Mouse (Mus musculus) liver, embryonic 16.5 days (tissue): ENCODE results near the gene Cnksr3. TPM values are rescaled to one million over a fixed set of nuclear protein-coding genes. Genes with fewer than 3 reads are reported as not detected.

Source experiments
- ATAC-seq: fragments of 200-750 bp; cut with Nextera tagmentation; 2 replicates; pipeline ENCODE4 v1.8.0; 2017; ENCODE audit warnings: low read depth, mild to moderate bottlenecking, moderate number of reproducible peaks, moderate library complexity
- H3K27ac ChIP-seq: fragments of 300-500 bp; sonication (generic); 2 replicates; pipeline ENCODE4 v1.5.1; 2014; ENCODE audit warnings: mild to moderate bottlenecking, low read length
- H3K27me3 ChIP-seq: fragments of 300-500 bp; sonication (generic); 2 replicates; pipeline ENCODE4 v1.6.1; 2014; ENCODE audit warnings: low read depth, low read length, mixed read lengths; ENCODE audit not compliant: control insufficient read depth, insufficient read depth
- H3K36me3 ChIP-seq: fragments of 300-500 bp; sonication (generic); 2 replicates; pipeline ENCODE4 v1.6.1; 2014; ENCODE audit warnings: mild to moderate bottlenecking; ENCODE audit not compliant: control insufficient read depth, insufficient read depth
- H3K4me1 ChIP-seq: fragments of 300-500 bp; sonication (generic); 2 replicates; pipeline ENCODE4 v1.6.1; 2014; ENCODE audit warnings: low read depth, low read length, mixed read lengths; ENCODE audit not compliant: control insufficient read depth
- H3K4me2 ChIP-seq: fragments of 300-500 bp; sonication (generic); 2 replicates; pipeline ENCODE4 v1.6.1; 2014; ENCODE audit warnings: low read depth, low read length, mixed read lengths
- H3K4me3 ChIP-seq: fragments of 300-500 bp; sonication (generic); 2 replicates; pipeline ENCODE4 v1.5.1; 2014; ENCODE audit warnings: low read depth, mild to moderate bottlenecking, low read length
- H3K9ac ChIP-seq: fragments of 300-500 bp; sonication (generic); 2 replicates; pipeline ENCODE4 v1.6.1; 2014; ENCODE audit warnings: low read depth, low read length
- H3K9me3 ChIP-seq: fragments of 300-500 bp; sonication (generic); replicated peaks from 2 replicates; pipeline ENCODE4 v1.6.1; 2016; ENCODE audit warnings: low read length; ENCODE audit not compliant: control insufficient read depth
- WGBS: fragments of 180-500 bp; shearing (Covaris S2); extraction: QIAGEN DNeasy Blood & Tissue Kit; methylation state at CpG from one replicate; pipeline ENCODE4 v1.1.7; 2014; ENCODE audit not compliant: insufficient replicate concordance; 5-methylcytosine and 5-hydroxymethylcytosine counted together
- polyA plus RNA-seq: library from polyadenylated mRNA; unstranded; fragments of >200 nt; fragmentation: Nextera tagmentation; extraction: Ambion mirVana; gene quantifications from 2 replicates; pipeline ENCODE4 v1.2.1, GENCODE M21; 2015

The Cnksr3 gene
- polyA plus RNA-seq, 1 experiment from 2014 or later = 5.2 TPM

DNA sequence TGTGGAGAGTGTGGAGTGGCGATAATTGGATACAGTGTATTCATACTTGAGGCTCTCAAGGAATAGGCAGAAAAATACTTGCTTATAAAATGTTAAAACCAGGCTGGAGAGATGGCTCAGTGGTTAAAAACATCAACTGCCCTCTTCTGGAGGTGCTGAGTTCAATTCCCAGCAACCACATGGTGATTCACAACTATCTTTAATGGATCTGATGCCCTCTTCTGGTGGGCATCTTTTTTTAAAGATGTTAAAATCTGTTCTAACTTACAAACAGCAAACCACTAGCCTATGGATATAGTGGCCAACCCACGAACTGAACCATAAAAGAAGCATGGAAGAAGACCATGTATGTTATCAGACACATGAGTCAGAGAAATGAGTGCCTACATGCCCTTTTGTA lies 142.9 kb downstream of the Cnksr3 start:
- Histone ChIP-seq H3K9ac (no peak overlapping the region), H3K36me3 (no peaks in the 10 kb centered on the region), H3K27me3 (no peaks in the 10 kb centered on the region), H3K4me3 (no peak overlapping the region), H3K4me1 (no peaks in the 10 kb centered on the region), H3K27ac (no peak overlapping the region), H3K9me3 (no peaks in the 10 kb centered on the region), H3K4me2 (no peak overlapping the region)
- ATAC-seq = no peak
- WGBS = 42% methylated on average over 2 of the region's 2 CpGs

Other genes starting within 250 kb of the Cnksr3 start
- 0.97 and 1.2 TPM in 2 replicates for gene Ipcef1, start 159.8 kb downstream of the Cnksr3 start, polyA plus RNA-seq